Mouse (Mus musculus) bone marrow, adult 2 months (tissue): ENCODE measurements around the gene Dpysl5.

ENCODE experiments used
- CTCF ChIP-seq: fragments of 200-500 bp; IDR thresholded peaks from 2 replicates; pipeline ENCODE4 v1.5.1; 2011; ENCODE audit warnings: low read length, control low read depth; ENCODE audit not compliant: control insufficient read depth, insufficient read depth
- POLR2A ChIP-seq: fragments of 200-500 bp; IDR thresholded peaks from 2 replicates; pipeline ENCODE4 v1.6.1; 2011; ENCODE audit warnings: low read depth, mild to moderate bottlenecking, control low read depth, low read length, borderline replicate concordance; ENCODE audit not compliant: control insufficient read depth

- TF ChIP-seq CTCF: no peak
- TF ChIP-seq POLR2A: no peak
Observed at GRCm38 (mm10) chr5:30823091-30823490, 111.7 kb downstream of the Dpysl5 start.
